Mouse (Mus musculus) macrophage (primary cell): Measurements from ENCODE around the gene Fgr. TPM values are rescaled to one million over a fixed set of nuclear protein-coding genes. Genes with fewer than 3 reads are reported as not detected.
"Not testable (repeated sequence)": the region's sequence is repeated elsewhere in the genome, so short reads cannot be mapped to it uniquely, and the experiment has no call there.

Experiments used
- H3K27ac ChIP-seq: fragments of 350-480 bp; formaldehyde crosslinking; 2 replicates; pipeline ENCODE4 v1.9.0; 2021
- H3K36me3 ChIP-seq: fragments of 350-480 bp; formaldehyde crosslinking; 2 replicates; pipeline ENCODE4 v1.9.0; 2021; ENCODE audit errors: inconsistent target
- H3K4me3 ChIP-seq: fragments of 350-480 bp; formaldehyde crosslinking; 2 replicates; pipeline ENCODE4 v1.9.0; 2021; ENCODE audit errors: inconsistent target
- H3K79me2 ChIP-seq: fragments of 350-480 bp; formaldehyde crosslinking; 2 replicates; pipeline ENCODE4 v1.9.0; 2021; ENCODE audit errors: inconsistent target
- WGBS: methylation state at CpG from one replicate; pipeline ENCODE4 v1.1.7; 2026; ENCODE audit warnings: inconsistent platforms; ENCODE audit not compliant: missing documents; 5-methylcytosine and 5-hydroxymethylcytosine counted together
- polyA plus RNA-seq: library from polyadenylated mRNA; stranded (reverse); fragments of 250-400 nt; gene quantifications from 3 replicates; pipeline ENCODE4 v1.2.4, GENCODE M21; 2018; ENCODE audit warnings: inconsistent platforms
- total RNA-seq, 78 experiments: library from RNA; depleted of rRNA; stranded (reverse); fragments of 250-400 nt; gene quantifications; 1 replicate in 9 of 78; 2 replicates in 24 of 78; 3 replicates in 43 of 78; 4 replicates in 2 of 78; pipeline ENCODE4 v1.2.4; 2018; ENCODE audit warnings: inconsistent platforms in 56 of 78

The Fgr gene
- total RNA-seq (2018; cell fraction: chromatin; rRNA removed), result 1 to 10 TPM in 13 of 26 experiments, under 1 TPM in 13; 0.33 to 4.1 (median 1.1) TPM
- total RNA-seq (2018; cell fraction: cytosol; rRNA removed), result 1 to 10 TPM in 20 of 26 experiments, under 1 TPM in 6; 0.75 to 2.5 (median 1.3) TPM
- total RNA-seq (2018; cell fraction: nucleus; rRNA removed), result 1 to 10 TPM in 24 of 26 experiments, under 1 TPM in 2; 0.96 to 7.2 (median 2.8) TPM
- polyA plus RNA-seq, result 0.91 to 1.8 TPM (median 1.2 TPM) in 3 replicates

- H3K4me3 ChIP-seq, result peak within 1 kb of the TSS; percentile 0; the same call in 1 of the 2 replicates
- H3K79me2 ChIP-seq, result no peaks in the 10 kb centered on the region
- no peak within 1 kb of the TSS for H3K27ac ChIP-seq
- 10% methylated on average over 21 of the region's 21 CpGs for WGBS
- H3K36me3 ChIP-seq, result no peaks in the 10 kb centered on the region
Measured at GRCm38 (mm10) chr4:132973814-132974398, at the start of gene Fgr. TSS of gene Fgr (plus strand) at chr4:132974095.

GRCm38 (mm10) chr4:132926520-132926919, 47.4 kb upstream of the Fgr start:
- WGBS, result 54% methylated on average over 2 of the region's 2 CpGs

GRCm38 (mm10) chr4:132930784-132931183, 43.1 kb upstream of the Fgr start:
- H3K36me3 ChIP-seq, result no peaks in the 10 kb centered on the region
- H3K79me2 ChIP-seq, result no peaks in the 10 kb centered on the region
- no peak overlapping the region for H3K27ac ChIP-seq
- H3K4me3 ChIP-seq, result no peak overlapping the region
- WGBS, result 11% methylated on average over 8 of the region's 8 CpGs

More at GRCm38 (mm10) chr4:132926520-132926919, 47.4 kb upstream of the Fgr start:
- H3K27ac ChIP-seq, H3K36me3 ChIP-seq, H3K79me2 ChIP-seq, H3K4me3 ChIP-seq: not testable (repeated sequence)

GRCm38 (mm10) chr4:132932752-132933404, 41.0 kb upstream of the Fgr start:
- no peak overlapping the region for H3K4me3 ChIP-seq
- no peaks in the 10 kb centered on the region for H3K79me2 ChIP-seq
- 96% methylated on average over 4 of the region's 4 CpGs for WGBS
- H3K27ac ChIP-seq, result no peak overlapping the region
- H3K36me3 ChIP-seq, result no peaks in the 10 kb centered on the region

- no peak overlapping the region for H3K4me3 ChIP-seq
- no peaks in the 10 kb centered on the region for H3K36me3 ChIP-seq
- 84% methylated on average over 7 of the region's 7 CpGs for WGBS
- no peak overlapping the region for H3K27ac ChIP-seq
- H3K79me2 ChIP-seq, result no peaks in the 10 kb centered on the region
Measured at GRCm38 (mm10) chr4:132934639-132935038, 39.3 kb upstream of the Fgr start.

GRCm38 (mm10) chr4:132938181-132938941, 35.5 kb upstream of the Fgr start:
- no peaks in the 10 kb centered on the region for H3K36me3 ChIP-seq
- no peak overlapping the region for H3K27ac ChIP-seq
- 73% methylated on average over 12 of the region's 12 CpGs for whole genome bisulfite sequencing
- no peak overlapping the region for H3K4me3 ChIP-seq
- no peaks in the 10 kb centered on the region for H3K79me2 ChIP-seq

- Histone ChIP-seq H3K27ac (no peak overlapping the region), H3K79me2 (no peaks in the 10 kb centered on the region), H3K4me3 (no peak overlapping the region), H3K36me3 (no peaks in the 10 kb centered on the region)
- WGBS, result 28% methylated on average over 22 of the region's 22 CpGs
Measured at GRCm38 (mm10) chr4:132939421-132940127, 34.3 kb upstream of the Fgr start.

- Histone ChIP-seq H3K27ac (no peak overlapping the region), H3K79me2 (no peaks in the 10 kb centered on the region), H3K36me3 (no peaks in the 10 kb centered on the region), H3K4me3 (no peak overlapping the region)
- WGBS, result 92% methylated on average over 21 of the region's 23 CpGs
Measured at GRCm38 (mm10) chr4:132941012-132941729, 32.7 kb upstream of the Fgr start.

GRCm38 (mm10) chr4:132943088-132943487, 30.8 kb upstream of the Fgr start:
- no peak overlapping the region for H3K27ac ChIP-seq
- H3K79me2 ChIP-seq, result no peaks in the 10 kb centered on the region
- H3K36me3 ChIP-seq, result no peaks in the 10 kb centered on the region
- no peak overlapping the region for H3K4me3 ChIP-seq
- 89% methylated on average over 8 of the region's 8 CpGs for WGBS

GRCm38 (mm10) chr4:132944106-132944505, 29.8 kb upstream of the Fgr start:
- Histone ChIP-seq H3K27ac (peak overlapping the region; percentile 73), H3K4me3 (no peak overlapping the region), H3K79me2 (no peaks in the 10 kb centered on the region), H3K36me3 (no peaks in the 10 kb centered on the region)
- WGBS, result 37% methylated on average over 12 of the region's 12 CpGs

GRCm38 (mm10) chr4:132944776-132945175, 29.1 kb upstream of the Fgr start:
- Histone ChIP-seq H3K79me2 (no peaks in the 10 kb centered on the region), H3K36me3 (no peaks in the 10 kb centered on the region), H3K4me3 (no peak overlapping the region), H3K27ac (peak overlapping the region; percentile 73)
- 53% methylated on average over 4 of the region's 4 CpGs for WGBS

GRCm38 (mm10) chr4:132945261-132946046, 28.4 kb upstream of the Fgr start:
- no peak overlapping the region for H3K4me3 ChIP-seq
- peak overlapping the region; percentile 73 for H3K27ac ChIP-seq
- H3K36me3 ChIP-seq, result no peaks in the 10 kb centered on the region
- no peaks in the 10 kb centered on the region for H3K79me2 ChIP-seq
- WGBS, result 7% methylated on average over 15 of the region's 15 CpGs
